Mouse (Mus musculus) small intestine, adult 2 months (tissue): ENCODE data around the gene Fbn1.

Source experiments
- CTCF ChIP-seq: fragments of 200-500 bp; IDR thresholded peaks from 2 replicates; pipeline ENCODE4 v1.5.1; 2012; ENCODE audit warnings: low read depth, mild to moderate bottlenecking, control low read depth, inconsistent platforms, low read length, moderate library complexity, mixed read lengths; ENCODE audit not compliant: insufficient replicate concordance, insufficient read length; ENCODE audit errors: extremely low read depth
- POLR2A ChIP-seq: fragments of 200-500 bp; IDR thresholded peaks from 2 replicates; pipeline ENCODE4 v1.6.1; 2012; ENCODE audit warnings: low read depth, mild to moderate bottlenecking, control low read depth, inconsistent platforms, low read length, moderate library complexity

DNA sequence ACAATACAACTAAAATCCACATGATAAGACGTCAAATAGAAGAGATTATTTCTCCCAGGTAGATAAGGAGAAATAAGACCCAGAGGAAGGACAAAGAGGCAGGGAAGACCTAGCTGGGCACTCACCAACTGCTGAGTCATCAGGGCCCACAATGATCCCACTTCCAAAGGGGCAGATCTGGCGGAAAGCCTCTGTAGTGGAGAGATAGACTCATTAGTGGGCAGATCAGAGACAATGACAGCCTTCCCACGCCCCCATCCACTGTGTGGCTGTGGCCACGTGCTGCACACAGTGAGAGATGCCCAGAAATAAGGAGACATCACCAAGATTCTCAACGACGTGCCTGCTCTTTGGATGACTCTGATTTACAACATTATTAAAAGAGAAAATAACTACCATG lies 186.7 kb downstream of the Fbn1 start:
- TF ChIP-seq CTCF (no peak), POLR2A (no peak)
